Mouse (Mus musculus) bone marrow macrophage, adult 2 months (primary cell): ENCODE data around the gene Aym1. TPM values are rescaled to one million over a fixed set of nuclear protein-coding genes. Genes with fewer than 3 reads are reported as not detected.

ENCODE experiments used
- H3K27ac ChIP-seq: 2 replicates; pipeline ENCODE4 v1.5.1; 2012; ENCODE audit warnings: low read depth, low read length; ENCODE audit not compliant: insufficient read depth
- H3K4me1 ChIP-seq: 2 replicates; pipeline ENCODE4 v1.6.1; 2012; ENCODE audit warnings: low read length; ENCODE audit not compliant: control insufficient read depth, insufficient read depth
- H3K4me3 ChIP-seq: 2 replicates; pipeline ENCODE4 v1.5.1; 2012; ENCODE audit warnings: mild to moderate bottlenecking, low read length, moderate library complexity; ENCODE audit not compliant: insufficient read depth
- CTCF ChIP-seq: IDR thresholded peaks from 2 replicates; pipeline ENCODE4 v1.5.1; 2012; ENCODE audit warnings: low read depth, mild to moderate bottlenecking, low read length, moderate library complexity
- POLR2A ChIP-seq: IDR thresholded peaks from 2 replicates; pipeline ENCODE4 v1.6.1; 2012; ENCODE audit warnings: mild to moderate bottlenecking, low read depth, low read length, borderline replicate concordance
- polyA plus RNA-seq: library from polyadenylated mRNA; stranded (reverse); fragments of >200 nt; gene quantifications from 2 replicates; pipeline ENCODE4 v1.2.4, GENCODE M21; 2012; ENCODE audit not compliant: missing spikeins, insufficient read depth, insufficient read length

Aym1 gene
- not detected in 2 replicates for polyA plus RNA-seq

DNA sequence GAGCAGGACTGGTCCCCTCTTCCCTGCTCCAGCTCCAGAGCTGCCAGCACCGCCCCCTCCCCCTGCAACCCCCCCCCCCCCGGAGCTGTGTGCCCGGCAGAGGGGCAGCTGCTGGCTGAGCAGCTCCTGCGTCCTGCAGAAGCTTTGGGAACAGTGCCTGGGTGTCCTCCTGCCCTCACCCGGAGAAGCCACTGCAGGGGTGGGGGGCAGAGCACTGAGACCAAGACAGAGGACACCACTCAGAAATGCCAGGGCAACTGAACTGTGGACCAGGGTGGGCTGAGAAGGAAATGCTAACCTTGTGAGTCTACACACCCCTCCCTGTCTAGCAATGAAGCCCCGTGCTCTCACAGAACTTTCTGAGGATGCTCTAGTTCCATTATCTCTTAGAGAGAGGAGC lies at the start of gene Aym1:
TSS of gene Aym1 (plus strand) at position 109 of the 400 bp plus-strand sequence.
- Histone ChIP-seq H3K27ac (no peak within 1 kb of the TSS), H3K4me1 (no peaks in the 10 kb centered on the region), H3K4me3 (no peak within 1 kb of the TSS)
- no peak for TF ChIP-seq POLR2A
- TF ChIP-seq CTCF: no peak

DNA sequence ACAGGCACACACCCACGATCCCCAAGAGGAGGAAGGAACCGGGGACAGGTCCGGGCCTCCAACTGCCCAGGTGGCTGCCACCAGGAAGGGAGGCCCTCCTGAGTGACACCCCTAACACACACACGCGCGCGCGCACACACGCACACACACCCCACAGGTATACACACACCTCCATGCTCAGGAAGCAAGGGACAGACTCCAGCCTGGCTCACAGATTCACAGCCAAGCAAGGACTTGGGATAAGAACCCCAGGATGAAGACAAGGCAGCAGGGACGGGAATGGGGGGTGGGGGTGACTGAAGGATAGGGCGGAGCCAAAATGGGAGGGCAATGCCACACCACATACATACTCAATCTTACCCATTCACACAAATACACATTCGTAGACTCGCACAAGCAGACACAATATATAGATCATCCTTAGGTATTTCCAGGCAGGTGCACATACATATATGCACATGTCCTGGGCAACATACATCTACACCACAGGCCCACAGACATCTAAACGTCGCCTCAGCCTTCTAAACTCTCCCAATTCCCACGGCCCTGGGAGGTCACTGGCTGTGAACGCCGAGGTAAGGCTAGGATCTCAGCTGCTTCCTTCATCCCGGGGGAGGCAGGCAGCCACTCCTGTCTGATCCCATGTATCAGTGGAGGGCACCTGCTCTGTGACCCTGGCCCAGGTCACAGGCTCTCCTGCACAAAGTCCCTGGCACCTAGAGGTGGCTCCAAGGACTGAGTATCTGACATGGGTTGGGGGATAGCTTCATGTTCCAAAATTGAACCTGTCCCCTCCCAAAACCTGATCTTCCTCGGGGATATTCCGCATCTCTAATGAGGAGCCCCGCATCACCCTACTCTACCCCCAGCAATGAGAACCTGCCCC lies 47.4 kb upstream of the Aym1 start:
- Histone ChIP-seq H3K4me3 (no peak overlapping the region), H3K4me1 (no peaks in the 10 kb centered on the region), H3K27ac (no peak overlapping the region)
- no peak for TF ChIP-seq CTCF
- no peak for TF ChIP-seq POLR2A

DNA sequence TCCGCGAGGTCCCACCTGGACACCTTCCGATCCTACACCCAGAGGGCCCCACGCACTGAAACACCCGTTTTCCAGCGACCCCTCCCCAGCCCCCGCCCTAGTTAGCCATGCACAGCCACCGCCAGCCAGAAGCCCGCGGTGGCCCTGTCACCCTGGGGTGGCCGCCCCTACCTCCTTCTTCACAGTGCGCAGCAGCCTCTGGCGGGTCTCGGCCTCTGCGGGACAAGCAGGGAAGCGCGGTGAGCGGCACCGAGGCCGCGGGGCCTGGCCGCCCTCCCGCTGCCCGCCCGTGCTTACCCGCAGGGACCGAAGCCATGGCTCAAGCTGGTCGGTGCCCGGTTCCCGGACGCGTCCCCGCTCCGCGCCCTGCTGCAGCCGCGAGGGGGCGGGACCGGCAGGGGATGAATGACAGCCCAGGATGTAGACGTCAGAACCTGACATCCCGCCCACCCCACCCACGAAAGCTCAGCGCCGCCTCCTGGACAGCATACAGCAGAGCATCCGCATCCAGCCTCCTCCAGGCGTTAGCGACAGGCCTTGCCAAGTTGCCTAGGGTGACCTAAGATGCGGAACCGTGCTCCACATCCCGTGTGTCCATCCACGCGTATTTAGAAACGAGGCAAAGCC lies 46.6 kb upstream of the Aym1 start, which contains the start of gene Sgsm1:
TSS of gene Sgsm1 (minus strand) at position 410 of the 627 bp plus-strand sequence.
- peak within 1 kb of the TSS; percentile 26; the same call in 1 of the 2 replicates for H3K4me3 ChIP-seq
- no peaks in the 10 kb centered on the region for H3K4me1 ChIP-seq
- TF ChIP-seq POLR2A: no peak
- 0 out of 2 replicates have a peak, but pooled peaks have one; percentile 5 for TF ChIP-seq CTCF
- no peak within 1 kb of the TSS for H3K27ac ChIP-seq

DNA sequence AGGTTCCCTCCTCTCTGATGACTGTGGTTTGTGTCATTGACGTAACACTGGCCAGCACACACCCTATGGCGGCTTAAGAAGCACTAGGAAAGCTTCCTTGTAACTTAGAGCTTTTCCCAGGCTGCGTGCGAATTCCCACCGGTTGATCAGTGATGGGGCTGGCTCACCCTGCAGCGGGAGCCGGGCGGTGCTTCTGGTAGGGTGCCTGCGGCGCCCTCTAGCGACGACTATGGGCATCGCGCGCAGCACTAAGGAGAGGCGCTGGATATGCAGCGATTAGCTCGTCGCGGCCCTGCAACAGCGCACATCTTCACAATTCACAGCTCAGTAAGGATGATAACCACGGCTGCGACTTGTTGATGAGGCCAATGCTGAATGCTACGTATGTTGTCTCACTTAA lies 43.1 kb upstream of the Aym1 start:
- Histone ChIP-seq H3K4me3 (no peak overlapping the region), H3K4me1 (no peaks in the 10 kb centered on the region), H3K27ac (no peak overlapping the region)
- TF ChIP-seq CTCF (peak; percentile 60), POLR2A (no peak)

DNA sequence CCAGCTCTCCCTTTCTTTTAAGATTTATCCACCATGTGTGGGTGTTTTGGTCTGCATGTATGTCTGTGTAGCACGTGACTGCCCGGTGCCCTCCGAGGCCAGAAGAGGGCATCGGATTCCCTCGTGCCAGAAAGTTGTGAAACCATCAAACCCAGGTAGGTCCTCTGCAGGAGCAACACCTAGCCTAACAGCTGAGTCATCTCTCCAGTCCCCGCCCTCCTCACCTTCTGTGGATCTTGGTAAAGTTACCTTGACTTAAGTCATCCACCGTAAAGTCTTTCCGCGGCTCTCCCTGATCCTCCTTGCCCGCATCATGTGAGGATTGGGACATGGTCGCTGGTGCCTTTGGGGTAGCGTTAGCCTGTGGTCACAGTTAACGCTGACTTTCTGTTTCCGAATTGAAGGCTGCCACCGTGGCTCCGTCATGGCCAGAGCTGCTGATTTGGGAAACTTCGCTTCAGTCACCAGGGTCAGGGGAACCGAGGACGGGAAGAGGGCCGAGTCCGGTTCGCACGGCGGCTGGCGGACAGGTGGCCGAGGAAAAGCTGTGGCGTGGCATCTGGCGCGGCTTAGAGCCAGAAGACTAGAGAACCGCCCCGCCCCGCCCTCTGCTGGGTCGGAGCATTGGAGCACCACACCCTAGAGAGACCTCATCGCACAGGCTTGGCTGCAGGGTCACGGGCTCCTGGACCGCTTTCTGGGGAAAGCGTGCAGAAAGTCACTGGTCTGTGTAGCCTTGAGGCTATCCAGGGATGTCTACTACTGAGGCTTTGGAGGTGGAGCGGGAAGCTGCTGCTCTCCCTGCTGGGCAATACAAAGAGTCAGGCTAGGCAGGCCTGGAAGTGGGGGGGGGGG lies 33.1 kb upstream of the Aym1 start:
- TF ChIP-seq CTCF (no peak), POLR2A (no peak)
- peak overlapping the region; percentile 18; the same call in 1 of the 2 replicates for H3K4me3 ChIP-seq
- no peaks in the 10 kb centered on the region for H3K4me1 ChIP-seq
- no peak overlapping the region for H3K27ac ChIP-seq

DNA sequence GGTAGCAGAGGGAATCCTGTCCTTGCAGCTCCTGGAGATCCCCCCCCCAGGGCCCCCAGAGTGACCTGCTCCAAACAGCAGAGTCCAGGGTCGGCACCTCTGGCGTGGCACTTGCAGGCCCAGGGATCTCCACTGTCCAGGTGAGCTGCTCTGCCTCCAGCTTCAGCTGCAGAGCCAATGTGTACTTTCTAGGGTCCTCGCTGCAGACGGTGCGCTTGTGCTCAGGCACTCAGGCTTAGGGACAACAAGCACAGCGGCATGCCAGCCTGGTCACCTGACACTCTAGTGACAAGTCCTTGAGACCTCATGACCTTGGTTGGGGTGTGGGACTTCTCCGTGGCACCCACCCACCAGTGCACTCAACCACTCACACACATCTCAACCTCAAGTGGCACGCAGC lies 27.6 kb upstream of the Aym1 start:
- no peak for TF ChIP-seq POLR2A
- no peak for TF ChIP-seq CTCF
- Histone ChIP-seq H3K27ac (no peak overlapping the region), H3K4me1 (no peaks in the 10 kb centered on the region), H3K4me3 (no peak overlapping the region)

DNA sequence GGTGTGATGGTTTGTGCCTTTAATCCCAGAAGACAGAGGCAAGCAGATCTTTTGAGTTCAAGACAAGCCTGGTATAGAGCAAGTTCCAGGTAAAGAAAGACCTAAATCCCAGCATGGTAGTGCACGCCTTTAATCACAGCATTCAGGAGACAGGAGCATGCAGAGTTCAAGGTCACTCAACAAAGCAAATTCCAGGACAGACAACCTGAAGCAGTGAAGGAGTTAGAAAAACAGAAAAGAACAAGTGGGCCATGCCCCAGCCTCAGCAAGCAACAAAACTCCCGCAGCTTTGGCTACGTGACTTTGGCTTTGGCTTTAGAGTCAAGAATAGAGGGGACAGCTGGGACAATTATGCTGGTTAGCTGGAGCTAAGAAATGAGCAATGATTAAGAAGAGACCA lies 26.9 kb upstream of the Aym1 start:
- Histone ChIP-seq H3K4me3 (no peak overlapping the region), H3K27ac (no peak overlapping the region), H3K4me1 (no peaks in the 10 kb centered on the region)
- TF ChIP-seq CTCF: no peak
- no peak for TF ChIP-seq POLR2A

DNA sequence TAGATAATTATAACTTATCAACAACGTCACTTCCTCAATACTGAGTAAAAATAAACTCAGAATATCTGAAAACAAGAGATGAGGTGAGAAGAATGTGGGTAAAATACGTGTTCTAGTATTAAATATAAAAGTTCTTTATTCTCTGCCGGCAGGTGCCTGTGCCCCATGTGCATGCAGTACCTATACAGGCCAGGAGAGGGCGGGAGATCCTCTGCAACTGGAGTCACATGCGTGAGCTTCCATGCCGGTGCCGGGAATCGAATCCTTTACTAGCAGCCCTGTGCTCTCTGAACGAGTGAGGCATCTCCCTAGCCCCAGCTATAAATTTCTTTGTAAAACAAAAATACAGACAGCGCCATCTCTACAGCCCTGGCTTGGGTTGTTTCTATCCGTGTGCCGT lies 24.9 kb upstream of the Aym1 start:
- TF ChIP-seq CTCF (no peak), POLR2A (no peak)
- Histone ChIP-seq H3K4me1 (no peaks in the 10 kb centered on the region), H3K4me3 (no peak overlapping the region), H3K27ac (no peak overlapping the region)

DNA sequence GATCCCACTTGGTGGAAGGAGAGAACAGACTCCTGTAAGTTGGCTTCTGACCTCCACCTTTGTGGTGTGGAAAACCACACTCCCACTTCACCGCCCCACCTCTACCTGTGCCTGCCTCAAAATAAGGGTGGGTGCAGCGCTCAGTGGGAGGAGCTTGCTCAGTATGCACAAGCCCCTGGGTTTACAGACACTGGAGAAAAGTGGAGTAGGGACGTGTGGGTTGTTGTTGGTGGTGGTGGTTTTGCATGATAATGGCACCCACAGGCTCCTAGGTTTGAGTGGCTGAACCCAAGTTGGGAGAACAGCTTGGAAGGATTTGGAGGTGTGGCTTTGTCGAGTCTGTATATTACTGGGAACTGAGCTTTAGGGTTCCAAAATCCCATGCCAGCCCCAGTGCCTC lies 24.2 kb upstream of the Aym1 start:
- no peak overlapping the region for H3K27ac ChIP-seq
- TF ChIP-seq CTCF (no peak), POLR2A (no peak)
- no peaks in the 10 kb centered on the region for H3K4me1 ChIP-seq
- H3K4me3 ChIP-seq: no peak overlapping the region
